Mouse (Mus musculus): ENCODE data around the gene Cbln1. TPM values are rescaled to one million over a fixed set of nuclear protein-coding genes. Genes with fewer than 3 reads are reported as not detected.

The Cbln1 gene
- total RNA-seq, 2 experiments from 2014 or later: 4.1 to 5.1 TPM

DNA sequence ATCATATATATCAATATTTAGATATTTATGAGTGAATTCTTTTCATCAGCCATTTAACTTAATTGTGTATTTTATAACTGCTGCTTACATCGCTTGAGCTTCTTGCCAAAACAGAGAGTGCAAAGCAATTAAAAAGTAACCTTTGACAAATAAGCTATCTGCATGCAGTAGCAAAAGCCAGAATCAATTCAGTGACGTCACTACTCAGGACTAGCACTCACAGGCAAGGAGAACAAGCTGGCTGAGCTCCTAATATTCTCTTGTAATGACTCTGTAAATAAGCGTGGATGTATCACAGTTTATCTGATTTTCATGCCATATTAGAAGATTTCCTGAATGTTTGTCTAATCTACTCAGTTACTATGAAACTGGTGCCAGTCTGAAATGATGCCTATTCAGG is 5.8 kb upstream of the Cbln1 start:
- TF ChIP-seq CTCF (conservative IDR thresholded peaks at IDR 0.05): no peak
- Histone ChIP-seq H3K4me3 (no peak overlapping the region), H3K27ac (no peak overlapping the region)
- DNase-seq (ENCODE audit: low spot score in 2 of 2): no peak

DNA sequence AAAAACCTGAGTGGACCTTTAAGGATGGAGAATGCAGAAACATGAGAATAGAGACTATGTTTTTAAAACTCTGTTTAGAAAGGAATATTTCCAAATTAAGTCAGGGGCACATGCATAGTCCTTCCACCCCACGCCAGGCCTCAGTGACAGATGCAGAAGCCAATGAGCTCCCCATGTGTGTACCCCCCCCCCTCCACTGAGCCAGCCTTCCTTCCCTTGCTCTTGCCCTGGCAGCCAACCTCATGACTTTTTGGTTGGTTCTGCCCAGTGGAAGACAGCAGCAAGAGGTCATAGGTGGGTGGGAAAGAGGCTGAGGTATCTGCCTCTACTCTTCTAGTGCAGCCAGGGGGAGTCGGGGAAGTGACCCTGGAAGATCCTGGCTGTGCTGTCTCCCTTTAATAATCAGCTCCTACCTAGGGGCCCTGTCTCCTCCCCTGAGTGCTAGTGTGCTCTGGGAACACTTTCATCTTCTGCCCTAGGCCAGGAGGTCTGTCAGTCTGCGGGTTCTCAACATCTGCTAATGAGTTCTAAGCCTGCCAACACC is 4.8 kb upstream of the Cbln1 start:
- H3K4me3 ChIP-seq: no peak overlapping the region
- H3K27ac ChIP-seq: no peak overlapping the region
- no peak for DNase-seq (ENCODE audit: low spot score in 2 of 2)
- no peak for TF ChIP-seq CTCF (conservative IDR thresholded peaks at IDR 0.05)

DNA sequence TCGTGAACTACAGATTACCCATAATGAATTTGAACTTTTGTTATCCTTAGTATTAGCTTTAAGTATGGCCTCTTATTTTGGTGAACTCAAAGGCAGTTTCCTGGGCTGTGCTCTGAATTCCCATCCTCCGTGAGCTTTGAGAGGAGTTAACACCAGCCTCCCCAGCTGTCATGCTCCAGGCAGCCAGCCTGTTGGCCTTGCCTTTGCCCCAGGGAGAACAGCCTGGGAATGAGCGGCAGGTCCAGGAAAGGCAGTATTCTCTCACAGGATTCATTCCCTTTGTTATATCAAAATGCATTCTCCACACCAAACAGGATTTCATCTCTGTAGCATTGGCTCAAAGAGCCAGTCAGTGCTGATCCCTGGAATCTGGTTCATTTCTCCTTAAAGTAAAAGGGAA is 3.1 kb upstream of the Cbln1 start:
- no peak for DNase-seq (ENCODE audit: low spot score in 2 of 2)
- Histone ChIP-seq H3K27ac (no peak overlapping the region), H3K4me3 (no peak overlapping the region)
- TF ChIP-seq CTCF (conservative IDR thresholded peaks at IDR 0.05): no peak

DNA sequence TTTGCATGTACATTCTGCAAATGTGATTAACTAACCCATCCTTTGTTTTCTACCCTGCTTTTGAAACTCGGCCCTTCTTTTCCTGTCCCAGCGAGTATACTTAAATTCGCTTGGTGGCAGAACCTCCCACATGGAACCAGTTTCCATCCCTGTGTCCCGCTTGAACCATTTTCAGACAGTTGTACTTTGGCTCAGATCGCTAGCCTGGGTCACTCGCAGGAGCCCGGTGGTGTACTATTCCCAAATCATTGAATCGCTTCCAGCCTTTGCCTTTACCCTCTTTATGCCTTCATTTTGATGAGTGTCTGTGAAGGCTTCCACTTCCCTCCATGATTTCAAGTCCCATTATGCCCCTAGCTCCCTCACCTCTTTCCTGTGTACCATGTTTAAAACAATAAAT is 2.0 kb upstream of the Cbln1 start:
- Histone ChIP-seq H3K4me3 (no peak overlapping the region), H3K27ac (no peak overlapping the region)
- no peak for DNase-seq (ENCODE audit: low spot score in 2 of 2)

DNA sequence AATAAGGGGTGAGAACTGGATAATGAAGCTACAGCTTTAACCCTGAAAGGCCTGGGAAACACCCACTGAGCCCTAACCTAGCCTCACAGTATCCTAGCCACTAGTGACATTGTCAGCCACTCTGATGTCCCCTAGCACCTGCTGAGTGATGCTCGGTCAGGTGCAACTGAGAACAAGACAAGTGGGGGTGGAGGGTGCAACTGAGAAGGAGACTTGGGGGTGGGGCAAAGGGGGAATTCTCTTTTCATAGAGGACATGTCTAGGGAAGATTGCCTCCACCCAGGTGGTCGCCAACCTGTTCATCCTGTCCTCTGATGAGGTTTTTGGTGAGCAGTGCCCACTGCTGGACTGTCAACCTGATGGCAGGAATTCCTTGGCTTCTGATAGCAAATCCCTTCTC is 1.5 kb upstream of the Cbln1 start:
- TF ChIP-seq CTCF (conservative IDR thresholded peaks at IDR 0.05): no peak
- Histone ChIP-seq H3K4me3 (no peak overlapping the region), H3K27ac (no peak overlapping the region)
- no peak for DNase-seq (ENCODE audit: low spot score in 2 of 2)

More for the DNA sequence above, 2.0 kb upstream of the Cbln1 start:
- no peak for TF ChIP-seq CTCF (conservative IDR thresholded peaks at IDR 0.05)

DNA sequence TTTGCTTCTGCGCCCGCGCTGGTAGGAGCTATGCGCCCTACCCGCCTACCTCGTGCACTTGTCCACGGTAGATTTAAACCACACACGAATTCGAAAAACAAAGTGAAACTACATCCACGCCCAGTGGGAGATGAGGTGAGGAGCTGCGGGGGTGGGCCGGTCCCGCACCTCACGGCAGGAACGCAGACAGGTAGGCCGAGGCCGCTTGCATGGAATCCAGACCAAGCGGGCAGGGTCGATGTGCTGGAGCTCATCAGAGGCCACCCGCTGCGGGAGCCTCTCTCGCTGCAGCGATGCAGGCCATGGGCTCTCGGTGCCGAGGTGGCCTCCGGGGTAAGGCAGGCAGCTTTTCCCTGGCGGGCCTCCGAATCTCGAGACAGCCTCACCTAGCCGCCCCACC is 905 bp upstream of the Cbln1 start:
- peak overlapping the region; percentile 71 for H3K4me3 ChIP-seq
- no peak for DNase-seq (ENCODE audit: low spot score in 2 of 2)
- H3K27ac ChIP-seq: no peak overlapping the region
- no peak for TF ChIP-seq CTCF (conservative IDR thresholded peaks at IDR 0.05)

DNA sequence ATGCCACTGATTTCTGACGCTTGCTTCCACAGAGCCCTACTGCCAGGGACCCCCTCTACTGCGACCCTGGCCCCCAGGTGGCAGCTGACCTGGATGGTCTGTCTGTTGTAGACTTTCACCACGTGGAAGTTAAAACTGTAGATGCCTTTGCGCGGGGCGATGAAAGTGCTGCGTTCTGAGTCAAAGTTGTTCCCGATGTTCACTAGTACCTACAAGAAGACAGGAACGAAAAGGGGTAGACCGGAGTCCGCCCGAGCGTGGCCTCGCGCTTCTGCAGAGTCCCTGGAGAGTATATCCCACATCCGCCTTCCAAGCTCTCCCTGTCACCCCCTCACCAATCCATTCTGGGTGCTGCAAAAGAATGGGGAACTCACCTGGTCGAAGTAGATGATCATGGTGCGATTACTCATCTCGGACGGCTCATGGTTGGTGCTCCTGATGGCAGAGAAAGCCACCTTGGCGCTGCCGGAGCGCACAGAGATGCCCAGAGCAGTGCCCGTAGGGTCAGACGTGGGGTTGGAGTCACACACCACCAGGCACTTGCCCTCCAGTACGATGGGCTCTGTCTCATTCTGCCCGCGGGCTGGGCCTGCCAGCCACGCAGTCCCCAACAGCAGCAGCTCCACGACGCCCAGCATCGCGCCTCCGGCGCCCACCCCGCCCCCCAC is 672 bp downstream of the Cbln1 start:
- no peak overlapping the region for H3K27ac ChIP-seq
- no peak for TF ChIP-seq CTCF (conservative IDR thresholded peaks at IDR 0.05)
- H3K4me3 ChIP-seq: peak overlapping the region; percentile 71
- DNase-seq (ENCODE audit: low spot score in 2 of 2): no peak

DNA sequence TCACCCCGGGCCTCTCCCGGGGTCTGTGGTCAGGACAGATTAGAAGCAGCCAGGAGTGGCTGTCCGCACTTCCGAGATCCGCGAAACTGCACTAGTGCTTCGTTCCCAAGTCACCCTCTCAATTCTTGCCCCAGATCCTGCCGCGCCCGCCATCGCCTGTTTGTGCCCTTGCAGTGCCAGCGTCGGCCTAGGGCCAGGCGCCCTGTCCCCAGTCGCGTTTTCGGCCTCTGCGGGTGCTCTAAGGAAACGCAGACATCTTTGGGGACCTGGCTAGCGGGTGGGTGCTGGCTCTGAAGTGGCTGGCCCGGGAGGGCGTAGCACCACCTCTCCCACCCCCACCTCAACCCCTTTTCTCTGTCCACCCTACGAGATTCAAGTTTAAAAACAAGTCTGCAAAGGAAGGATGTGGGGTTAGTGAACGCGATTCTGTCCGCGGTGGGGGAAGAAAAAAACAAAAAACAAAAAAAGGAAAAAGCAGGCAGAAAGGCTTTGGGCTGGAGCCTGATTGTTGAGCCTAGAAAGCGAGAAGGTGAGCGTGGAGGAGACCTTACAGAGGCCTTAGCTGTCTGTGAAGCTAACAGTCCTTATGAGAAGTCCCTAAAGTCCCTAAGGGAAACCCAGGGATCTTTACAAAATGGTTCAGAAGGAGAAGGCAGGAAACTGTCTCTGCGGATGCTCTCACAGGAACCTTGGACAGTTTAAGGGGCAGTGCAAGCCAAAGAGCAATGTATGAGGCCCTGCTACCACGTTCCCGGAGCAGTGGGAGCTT is 1.4 kb downstream of the Cbln1 start:
- Histone ChIP-seq H3K4me3 (no peak overlapping the region; the same call in 1 of the 2 replicates), H3K27ac (no peak overlapping the region)
- TF ChIP-seq CTCF (conservative IDR thresholded peaks at IDR 0.05): no peak
- DNase-seq (ENCODE audit: low spot score in 2 of 2): no peak

DNA sequence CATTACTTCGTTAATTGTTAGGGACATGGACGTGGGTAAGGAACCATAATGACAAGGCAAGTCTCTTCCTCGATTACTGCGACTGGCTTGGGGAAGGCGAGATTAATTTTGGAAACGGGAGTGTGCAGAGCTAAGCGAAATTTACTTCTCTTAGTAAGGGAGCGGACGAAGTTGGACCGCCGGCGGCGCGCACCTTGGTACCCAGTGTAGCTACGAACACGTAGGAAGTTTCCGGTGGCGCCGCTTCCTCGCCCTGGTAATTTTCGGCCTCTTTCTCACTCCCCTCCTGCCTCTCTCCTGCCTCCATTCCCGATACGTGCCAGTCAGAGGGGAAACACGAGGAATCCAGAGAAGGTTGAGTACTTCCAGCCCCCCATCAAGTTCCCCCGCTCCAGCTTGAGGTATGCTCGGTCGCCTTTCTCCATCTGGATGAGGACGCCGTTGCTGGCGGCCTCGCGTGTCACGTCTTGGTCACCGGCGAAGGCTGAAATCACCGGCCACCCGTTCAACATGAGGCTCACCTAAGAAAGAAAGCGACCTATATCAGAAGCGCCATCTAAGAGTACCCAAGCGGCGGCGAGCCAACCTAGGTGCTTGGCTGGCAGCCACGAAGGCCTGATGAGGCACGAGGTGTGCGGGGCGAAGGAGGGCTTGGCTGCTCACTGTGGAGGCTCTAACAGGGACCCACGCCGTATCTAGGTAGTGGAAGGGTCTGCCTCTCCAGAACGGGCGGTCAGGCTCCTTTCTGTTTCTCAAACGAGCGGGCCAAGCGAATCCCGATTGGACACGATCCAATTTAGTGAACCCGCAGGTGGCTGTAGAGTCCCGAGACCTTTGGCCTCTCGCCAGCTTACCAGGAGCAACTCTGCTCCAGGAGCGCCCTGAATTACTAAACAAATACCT is 2.2 kb downstream of the Cbln1 start:
- TF ChIP-seq CTCF (conservative IDR thresholded peaks at IDR 0.05): no peak
- no peak overlapping the region; the same call in 1 of the 2 replicates for H3K4me3 ChIP-seq
- no peak overlapping the region for H3K27ac ChIP-seq
- no peak for DNase-seq (ENCODE audit: low spot score in 2 of 2)

DNA sequence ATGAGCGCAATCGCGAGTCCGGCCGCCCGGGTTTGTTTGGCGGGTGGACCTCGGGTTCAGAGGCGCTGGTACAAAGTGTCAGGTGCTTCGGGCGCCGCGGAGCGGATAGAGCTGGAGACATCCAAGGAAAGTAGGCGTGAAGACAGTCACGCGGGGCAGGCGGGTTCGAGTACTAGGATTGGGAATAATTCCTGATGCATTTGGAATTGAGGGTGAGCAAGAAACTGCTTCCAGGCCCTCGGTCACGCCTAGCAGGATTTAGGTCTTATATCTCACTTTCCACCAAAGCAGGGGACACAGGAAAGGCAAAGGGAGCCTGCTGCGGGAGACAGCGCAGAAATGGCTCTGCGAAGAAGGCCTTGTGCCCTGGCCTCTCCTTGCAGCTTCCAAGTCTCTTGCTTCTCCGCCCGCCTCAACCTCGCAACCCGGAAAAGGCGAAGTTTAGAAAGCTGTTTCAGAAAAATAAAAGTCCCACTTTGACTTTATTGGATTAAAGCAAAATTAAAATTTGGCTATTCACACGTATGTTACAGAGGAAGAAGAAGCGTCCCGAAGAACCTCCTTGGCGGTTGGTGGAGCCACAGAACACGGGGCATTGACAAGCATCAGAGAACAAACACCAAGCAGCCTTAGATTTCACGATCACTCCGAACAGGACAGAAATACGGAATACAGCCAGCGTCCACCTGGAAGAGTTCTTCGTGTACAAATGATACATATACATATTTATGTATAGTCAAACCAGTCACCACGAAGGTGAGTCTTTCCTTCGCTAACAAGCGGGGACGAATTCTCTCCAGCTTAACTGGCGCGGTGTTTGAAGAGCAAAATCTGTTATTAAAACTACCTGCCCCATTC is 3.2 kb downstream of the Cbln1 start:
- no peak overlapping the region for H3K27ac ChIP-seq
- DNase-seq (ENCODE audit: low spot score in 2 of 2): no peak
- TF ChIP-seq CTCF (conservative IDR thresholded peaks at IDR 0.05): no peak
- no peak overlapping the region for H3K4me3 ChIP-seq

DNA sequence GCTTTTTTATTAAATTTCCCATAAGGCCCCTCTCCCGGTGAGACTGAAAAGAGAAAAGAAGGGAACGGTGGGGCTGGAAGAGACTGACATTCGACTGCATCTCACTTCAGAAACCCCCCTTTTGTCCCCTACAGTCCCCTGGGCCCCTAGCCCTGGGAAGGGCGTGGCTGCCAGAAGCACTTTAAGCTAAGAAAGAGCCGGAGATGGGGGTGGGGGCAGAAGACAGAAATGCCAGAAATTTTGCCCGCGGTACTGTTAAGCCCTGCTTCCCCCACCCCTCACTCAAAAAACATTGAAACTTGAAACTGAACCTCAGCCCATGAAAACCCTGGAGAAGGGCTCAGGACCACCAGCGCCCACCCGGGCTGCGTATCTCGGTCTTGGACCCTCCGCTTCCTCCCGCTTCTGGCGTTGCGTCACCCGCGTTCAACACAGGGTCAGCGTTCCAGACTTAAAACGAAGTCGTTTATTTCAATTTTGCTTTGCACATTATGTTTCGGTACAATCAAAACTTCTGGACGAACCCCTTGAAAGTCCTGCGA is 3.9 kb downstream of the Cbln1 start:
- no peak overlapping the region for H3K4me3 ChIP-seq
- H3K27ac ChIP-seq: no peak overlapping the region
- TF ChIP-seq CTCF (conservative IDR thresholded peaks at IDR 0.05): no peak
- no peak for DNase-seq (ENCODE audit: low spot score in 2 of 2)

DNA sequence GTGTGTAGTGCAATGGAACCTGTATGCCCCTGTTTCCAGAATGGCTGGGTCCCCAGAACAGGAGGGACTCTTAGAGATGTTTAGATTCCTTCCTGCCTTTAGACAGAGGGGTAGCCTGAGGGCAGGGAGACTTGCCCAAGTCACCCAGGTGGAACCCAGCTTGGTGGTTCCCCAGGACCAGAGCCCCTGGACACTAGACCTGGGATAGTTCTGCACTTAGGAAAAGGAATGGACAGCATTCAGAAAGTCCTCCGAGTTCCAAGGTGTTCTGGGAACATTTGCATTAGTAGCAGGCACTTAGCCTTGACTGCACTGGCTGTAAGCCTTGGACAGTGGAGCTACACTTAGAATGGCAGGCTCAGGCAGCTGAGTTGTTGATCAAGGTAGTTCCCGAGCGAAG is 4.5 kb downstream of the Cbln1 start:
- H3K4me3 ChIP-seq: no peak overlapping the region
- H3K27ac ChIP-seq: no peak overlapping the region
- DNase-seq (ENCODE audit: low spot score in 2 of 2): no peak
- no peak for TF ChIP-seq CTCF (conservative IDR thresholded peaks at IDR 0.05)
